Mouse (Mus musculus): ENCODE measurements around the gene Bnip1.

The Bnip1 gene

GRCm38 (mm10) chr17:26780750-26781571 is at the start of gene Bnip1:
Bnip1 (plus strand) TSS chr17:26781066.
- DNase-seq (ENCODE audit: low spot score in 2 of 2) = peak; percentile 69 to 77

GRCm38 (mm10) chr17:26742581-26742980 is 38.3 kb upstream of the Bnip1 start:
- no peak for DNase-seq (ENCODE audit: low spot score in 2 of 2)

DNA sequence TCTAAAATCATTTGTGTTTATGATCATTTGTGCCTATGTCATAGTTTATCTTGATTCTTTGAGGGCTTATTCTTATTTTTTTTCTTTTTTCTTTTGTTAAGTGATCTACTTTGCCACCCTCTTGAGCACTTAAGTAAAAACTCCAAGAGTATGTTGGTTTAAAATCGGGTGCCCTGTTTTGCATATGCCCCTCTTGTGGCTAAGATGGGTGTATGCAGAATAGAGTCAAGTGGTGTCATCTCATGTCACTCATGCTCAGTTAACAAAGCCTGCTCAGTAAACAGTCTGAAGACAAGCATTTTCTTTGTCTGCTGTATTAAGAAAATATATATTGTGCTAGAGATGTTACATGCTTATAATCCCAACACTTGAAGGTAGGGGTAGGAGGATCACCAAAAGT is 37.6 kb upstream of the Bnip1 start:
- no peak for DNase-seq (ENCODE audit: low spot score in 2 of 2)

DNA sequence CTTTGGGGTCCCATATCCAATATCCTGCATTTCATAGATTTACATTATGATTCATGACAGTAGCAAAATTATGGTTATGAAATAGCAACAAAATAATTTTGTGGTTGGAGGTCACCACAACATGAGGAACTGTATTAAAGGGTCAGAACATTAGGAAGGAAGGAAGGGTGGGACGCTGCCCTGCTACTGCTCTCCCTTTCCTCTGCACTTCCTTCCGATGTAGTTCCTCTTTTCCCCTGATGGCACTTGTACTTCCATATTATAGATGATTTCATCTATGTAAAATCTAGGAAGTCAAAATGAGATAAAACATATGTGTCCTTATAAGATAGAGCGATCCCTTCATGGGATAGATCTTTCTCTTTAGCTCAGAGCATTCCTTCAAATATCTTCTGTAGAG is 30.9 kb upstream of the Bnip1 start:
- DNase-seq (ENCODE audit: low spot score in 2 of 2) = no peak

GRCm38 (mm10) chr17:26752297-26752696 is 28.6 kb upstream of the Bnip1 start:
- no peak for DNase-seq (ENCODE audit: low spot score in 2 of 2)

GRCm38 (mm10) chr17:26753476-26753875 is 27.4 kb upstream of the Bnip1 start:
- no peak for DNase-seq (ENCODE audit: low spot score in 2 of 2)

- no peak for DNase-seq (ENCODE audit: low spot score in 2 of 2)
Measured at GRCm38 (mm10) chr17:26767100-26767753, 13.6 kb upstream of the Bnip1 start.

GRCm38 (mm10) chr17:26767754-26768124 is 13.1 kb upstream of the Bnip1 start:
- DNase-seq (ENCODE audit: low spot score in 2 of 2) = no peak

DNA sequence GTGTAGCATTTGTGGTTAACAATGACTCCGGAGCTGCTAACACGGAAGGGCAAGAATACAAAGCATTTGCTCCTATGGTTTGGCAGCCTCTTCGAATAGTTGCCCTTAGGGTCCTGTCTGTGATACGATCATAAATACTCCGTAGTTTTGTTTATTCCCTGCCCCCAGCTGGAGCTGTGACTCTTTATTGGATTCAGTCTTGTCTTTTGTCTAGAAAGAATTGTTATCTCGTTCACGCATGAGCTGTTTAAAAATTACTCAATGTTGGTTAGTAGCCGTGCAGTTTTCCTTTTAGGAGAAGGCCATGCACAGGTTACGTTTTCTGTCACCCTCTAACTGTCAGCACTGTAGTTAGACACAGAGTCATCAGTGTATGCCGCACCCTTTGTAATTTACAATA is 4.7 kb upstream of the Bnip1 start:
- DNase-seq (ENCODE audit: low spot score in 2 of 2) = no peak

GRCm38 (mm10) chr17:26778001-26778400 is 2.9 kb upstream of the Bnip1 start:
- DNase-seq (ENCODE audit: low spot score in 2 of 2) = no peak

DNA sequence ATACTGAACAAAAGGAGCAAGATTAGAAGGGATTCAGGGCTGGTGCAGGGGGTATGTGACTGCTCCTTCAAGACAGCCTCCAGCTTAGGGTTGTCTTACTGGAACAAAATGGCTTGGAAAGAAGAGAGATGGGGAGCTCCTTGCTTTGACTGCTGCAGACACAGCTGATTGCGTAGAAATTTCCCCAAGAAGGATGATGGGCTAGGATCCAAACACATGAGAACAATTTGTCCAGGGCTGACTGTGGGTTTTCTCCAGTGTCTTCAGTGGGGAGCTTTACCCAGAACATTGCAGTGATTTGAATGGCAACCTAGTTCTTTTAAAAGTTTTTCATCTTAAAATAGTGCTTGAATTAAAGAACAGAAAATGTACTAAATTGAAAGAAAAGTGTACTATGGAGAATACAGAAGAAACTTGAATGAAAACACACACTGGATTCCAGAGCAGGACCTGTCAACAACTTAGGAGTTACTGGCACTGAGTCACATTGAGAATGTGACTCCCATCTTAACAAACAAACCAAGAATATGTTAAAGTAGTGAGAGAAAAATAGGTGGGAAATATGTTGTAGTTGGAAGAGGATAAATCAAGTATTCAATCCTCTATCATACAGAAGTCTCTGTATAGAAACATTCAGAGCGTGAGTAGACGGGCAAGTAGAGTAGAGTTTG is 2.3 kb upstream of the Bnip1 start:
- DNase-seq (ENCODE audit: low spot score in 2 of 2) = no peak

- DNase-seq (ENCODE audit: low spot score in 2 of 2) = no peak
Measured at GRCm38 (mm10) chr17:26779471-26779870, 1.4 kb upstream of the Bnip1 start.

GRCm38 (mm10) chr17:26781610-26782043 is 761 bp downstream of the Bnip1 start:
- DNase-seq (ENCODE audit: low spot score in 2 of 2) = no peak

GRCm38 (mm10) chr17:26784525-26784924 is 3.7 kb downstream of the Bnip1 start:
- no peak for DNase-seq (ENCODE audit: low spot score in 2 of 2)

DNA sequence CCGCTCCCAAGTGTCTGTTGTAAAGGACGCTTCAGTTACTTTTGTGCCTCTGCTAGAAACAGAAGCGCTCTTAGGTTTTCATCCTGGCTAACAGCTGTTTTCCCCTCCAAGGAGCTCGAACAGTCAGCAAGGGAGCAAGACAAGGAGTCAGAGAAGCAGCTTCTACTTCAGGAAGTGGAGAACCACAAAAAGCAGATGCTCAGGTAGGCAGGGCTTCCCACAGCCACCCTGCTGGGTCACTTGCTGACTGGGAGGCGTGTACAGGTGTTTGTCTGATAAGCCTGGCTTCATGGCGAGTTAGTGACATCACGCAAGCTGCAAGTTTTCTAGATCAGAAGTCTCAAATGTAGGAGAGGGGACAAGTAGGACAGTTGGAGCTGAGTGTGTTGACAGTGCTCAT is 5.7 kb downstream of the Bnip1 start:
- DNase-seq (ENCODE audit: low spot score in 2 of 2) = no peak

- DNase-seq (ENCODE audit: low spot score in 2 of 2) = no peak
Measured at GRCm38 (mm10) chr17:26788986-26789385, 8.1 kb downstream of the Bnip1 start.

GRCm38 (mm10) chr17:26789460-26790268 is 8.8 kb downstream of the Bnip1 start:
- DNase-seq (ENCODE audit: low spot score in 2 of 2) = no peak

GRCm38 (mm10) chr17:26790269-26791214 is 9.7 kb downstream of the Bnip1 start:
- DNase-seq (ENCODE audit: low spot score in 2 of 2) = no peak

GRCm38 (mm10) chr17:26791580-26791979 is 10.7 kb downstream of the Bnip1 start:
- DNase-seq (ENCODE audit: low spot score in 2 of 2) = no peak

DNA sequence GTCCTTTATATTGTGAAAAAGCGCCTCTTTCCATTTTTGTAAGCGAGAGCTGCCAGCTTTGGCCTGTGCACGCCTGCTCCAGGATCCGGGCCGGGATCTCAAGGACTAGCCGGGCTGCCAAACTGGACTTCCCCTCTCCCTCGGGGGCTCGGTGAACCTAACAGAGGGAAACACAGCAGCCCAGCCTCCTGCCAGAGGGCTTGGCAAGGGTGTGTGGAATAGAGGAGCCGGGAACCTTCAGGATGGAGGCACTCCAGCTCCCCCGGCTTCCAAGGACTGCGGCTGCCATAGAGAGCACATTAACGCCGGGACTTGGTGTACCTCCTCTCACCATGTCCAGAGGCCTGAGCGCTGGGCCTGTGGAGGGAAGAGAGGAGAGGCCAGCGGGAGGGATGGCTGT is 11.2 kb downstream of the Bnip1 start:
- DNase-seq (ENCODE audit: low spot score in 2 of 2) = no peak
